Comparison of ENCODE assay signal across 25 mouse cellular contexts in the genomic region with DNA sequence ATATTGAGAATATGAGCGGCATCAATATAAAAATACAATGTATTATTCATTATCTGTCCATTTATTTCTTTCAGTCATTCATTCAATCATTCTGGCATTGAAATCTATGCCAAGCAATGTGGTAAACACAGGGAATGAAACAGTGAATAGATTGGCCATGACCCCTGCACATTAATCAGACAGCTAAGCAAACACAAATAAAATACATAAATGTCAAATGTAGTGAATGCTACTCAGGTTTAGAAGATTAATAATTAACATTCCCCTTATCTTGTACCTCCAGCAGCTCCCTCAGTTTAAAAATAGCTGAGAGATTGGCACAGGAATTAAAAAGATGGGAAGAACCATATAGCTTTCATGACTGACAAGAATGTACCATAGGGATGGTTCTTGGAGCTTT.
"Had no signal": no experiment of that assay in that cellular context is flagged by ENCODE, and none has a peak within 500 bp of the region (broad histone marks: within the 10 kb centered on the region; RNA-seq: fewer than 3 reads in every experiment).

No protein-coding gene starts in this region.

- H3K27ac ChIP-seq: gastrocnemius, adult 2 months; heart, embryonic 10.5 days; hindbrain, embryonic 10.5 days; hindbrain, embryonic 12.5 days; hindbrain, embryonic 14.5 days; hindbrain, postnatal 0 days; kidney, embryonic 15.5 days; kidney, postnatal 0 days; limb, embryonic 13.5 days; limb, embryonic 15.5 days; liver, embryonic 12.5 days; liver, embryonic 14.5 days had no signal

- H3K4me2 ChIP-seq: heart, embryonic 12.5 days; hindbrain, embryonic 12.5 days; hindbrain, embryonic 14.5 days; kidney, embryonic 15.5 days; limb, embryonic 13.5 days; limb, embryonic 15.5 days; liver, embryonic 12.5 days had no signal

- H3K27me3 ChIP-seq: heart, embryonic 12.5 days; hindbrain, embryonic 12.5 days; kidney, embryonic 15.5 days; limb, embryonic 13.5 days; limb, embryonic 15.5 days; liver, embryonic 12.5 days had no signal

- H3K9ac ChIP-seq: heart, embryonic 12.5 days; hindbrain, embryonic 12.5 days; hindbrain, embryonic 14.5 days; kidney, embryonic 15.5 days; limb, embryonic 13.5 days; limb, embryonic 15.5 days; liver, embryonic 12.5 days; liver, embryonic 14.5 days had no signal

- H3K9me3 ChIP-seq: heart, embryonic 10.5 days; heart, embryonic 12.5 days; hindbrain, embryonic 10.5 days; hindbrain, embryonic 12.5 days; kidney, embryonic 15.5 days; limb, embryonic 13.5 days; limb, embryonic 15.5 days; liver, embryonic 12.5 days had no signal

- H3K4me3 ChIP-seq: gastrocnemius, adult 2 months; heart, embryonic 10.5 days; heart, embryonic 12.5 days; hindbrain, embryonic 10.5 days; hindbrain, embryonic 12.5 days; kidney, embryonic 15.5 days; limb, embryonic 13.5 days; limb, embryonic 15.5 days; liver, embryonic 12.5 days had no signal

- ATAC-seq: hindbrain, postnatal 0 days; liver, embryonic 12.5 days had no signal

- H3K4me1 ChIP-seq: heart, embryonic 10.5 days; heart, embryonic 12.5 days; hindbrain, embryonic 10.5 days; hindbrain, embryonic 12.5 days; kidney, embryonic 15.5 days; limb, embryonic 13.5 days; limb, embryonic 15.5 days had no signal

- H3K36me3 ChIP-seq: heart, embryonic 10.5 days; heart, embryonic 12.5 days; hindbrain, embryonic 10.5 days; hindbrain, embryonic 12.5 days; kidney, embryonic 15.5 days; limb, embryonic 13.5 days; limb, embryonic 15.5 days; liver, embryonic 12.5 days had no signal

- DNase-seq: gastrocnemius, adult 2 months; gastrocnemius, postnatal 10 days; gastrocnemius, postnatal 25 days; heart, postnatal 10 days; heart, postnatal 4 days; kidney, adult 11 months; kidney, adult 2 months; kidney, adult 9 months; kidney, postnatal 14 days; kidney, postnatal 36 days; layer of hippocampus, adult 9-11 months; layer of hippocampus, postnatal 36 days; left cerebral cortex, postnatal 4 days had no signal
